Mouse (Mus musculus) embryonic facial prominence, embryonic 13.5 days (tissue): ENCODE data around the gene Faf1. TPM values are rescaled to one million over a fixed set of nuclear protein-coding genes. Genes with fewer than 3 reads are reported as not detected.

ENCODE experiments used
- ATAC-seq: fragments of 200-750 bp; cut with Nextera tagmentation; 2 replicates; pipeline ENCODE4 v1.8.0; 2017; ENCODE audit warnings: low read depth; ENCODE audit not compliant: insufficient number of reproducible peaks, insufficient read depth, low FRiP score, low TSS enrichment
- H3K27ac ChIP-seq: fragments of 300-500 bp; sonication (generic); 2 replicates; pipeline ENCODE4 v1.5.1; 2015; ENCODE audit warnings: moderate library complexity, mild to moderate bottlenecking, inconsistent platforms
- H3K27me3 ChIP-seq: fragments of 300-500 bp; sonication (generic); 2 replicates; pipeline ENCODE4 v1.6.1; 2015; ENCODE audit warnings: mild to moderate bottlenecking, inconsistent platforms
- H3K36me3 ChIP-seq: fragments of 300-500 bp; sonication (generic); 2 replicates; pipeline ENCODE4 v1.6.1; 2015; ENCODE audit warnings: mild to moderate bottlenecking, inconsistent platforms
- H3K4me1 ChIP-seq: fragments of 300-500 bp; sonication (generic); 2 replicates; pipeline ENCODE4 v1.6.1; 2015; ENCODE audit warnings: inconsistent platforms
- H3K4me2 ChIP-seq: fragments of 300-500 bp; sonication (generic); 2 replicates; pipeline ENCODE4 v1.6.1; 2015; ENCODE audit warnings: moderate library complexity, mild to moderate bottlenecking, inconsistent platforms
- H3K4me3 ChIP-seq: fragments of 300-500 bp; sonication (generic); 2 replicates; pipeline ENCODE4 v1.5.1; 2015; ENCODE audit warnings: mild to moderate bottlenecking, inconsistent platforms
- H3K9ac ChIP-seq: fragments of 300-500 bp; sonication (generic); 2 replicates; pipeline ENCODE4 v1.6.1; 2015; ENCODE audit warnings: mild to moderate bottlenecking, inconsistent platforms
- H3K9me3 ChIP-seq: fragments of 300-500 bp; sonication (generic); 2 replicates; pipeline ENCODE4 v1.6.1; 2016; ENCODE audit warnings: inconsistent platforms
- WGBS: fragments of 180-500 bp; shearing (Covaris S2); methylation state at CpG from one replicate; pipeline ENCODE4 v1.1.7; 2015; ENCODE audit warnings: mixed read lengths; 5-methylcytosine and 5-hydroxymethylcytosine counted together
- polyA plus RNA-seq: library from polyadenylated mRNA; unstranded; fragments of >200 nt; fragmentation: Nextera tagmentation; extraction: Ambion mirVana; gene quantifications from 2 replicates; pipeline ENCODE4 v1.2.1, GENCODE M21; 2015

Gene Faf1
- polyA plus RNA-seq, 1 experiment from 2014 or later: 27.5 TPM

DNA sequence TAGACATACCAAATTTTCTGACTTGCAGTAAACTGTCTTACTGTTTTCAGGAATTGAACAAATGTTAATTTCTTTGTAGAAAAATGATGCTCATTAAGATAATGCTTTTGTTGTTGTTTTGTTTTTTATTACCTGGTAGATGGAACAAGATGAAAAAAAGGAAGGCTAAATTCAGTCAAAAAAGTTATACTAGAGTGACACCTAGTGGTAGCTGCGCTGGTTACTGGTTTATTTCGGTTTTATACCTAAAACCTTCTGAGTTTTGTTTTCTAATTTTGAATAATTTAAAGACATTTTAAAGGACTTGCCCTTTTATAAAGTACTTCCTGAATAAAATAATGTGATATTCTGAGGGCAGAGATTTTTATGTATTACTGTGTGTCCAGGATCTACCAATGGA is 52.9 kb downstream of the Faf1 start:
- Histone ChIP-seq H3K4me3 (no peak overlapping the region), H3K4me2 (no peak overlapping the region), H3K9ac (no peak overlapping the region), H3K27ac (no peak overlapping the region), H3K4me1 (no peaks in the 10 kb centered on the region), H3K27me3 (no peaks in the 10 kb centered on the region), H3K36me3 (no peaks in the 10 kb centered on the region), H3K9me3 (no peaks in the 10 kb centered on the region)
- ATAC-seq: no peak
- 13% methylated on average over 2 of the region's 2 CpGs for WGBS

DNA sequence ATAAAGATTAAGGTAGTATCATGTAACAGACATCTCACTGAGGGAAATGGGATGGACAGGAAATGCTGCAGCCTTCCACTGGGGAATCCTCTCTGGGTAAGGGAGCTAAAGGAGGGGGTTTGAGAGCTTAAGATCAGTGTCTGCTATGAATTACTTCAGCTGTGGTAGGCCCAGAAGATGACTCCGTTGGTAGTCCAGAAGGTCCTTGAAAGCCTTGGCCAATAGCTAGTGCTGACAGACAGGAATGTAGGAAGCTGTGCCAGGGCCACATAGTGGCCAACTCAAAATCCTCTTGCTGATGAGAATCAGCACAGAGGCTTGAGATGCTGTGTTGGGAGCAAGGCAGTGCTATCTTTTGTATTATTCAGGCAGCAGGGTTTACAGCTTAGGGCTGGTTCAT is 59.4 kb downstream of the Faf1 start:
- no peak overlapping the region for H3K4me2 ChIP-seq
- no peaks in the 10 kb centered on the region for H3K27me3 ChIP-seq
- no peak overlapping the region for H3K9ac ChIP-seq
- ATAC-seq: no peak
- no peak overlapping the region for H3K27ac ChIP-seq
- H3K4me1 ChIP-seq: no peaks in the 10 kb centered on the region; the same call in 1 of the 2 replicates
- 13% methylated on average over 1 of the region's 1 CpGs for WGBS
- no peaks in the 10 kb centered on the region for H3K36me3 ChIP-seq
- H3K9me3 ChIP-seq: no peaks in the 10 kb centered on the region
- H3K4me3 ChIP-seq: no peak overlapping the region

DNA sequence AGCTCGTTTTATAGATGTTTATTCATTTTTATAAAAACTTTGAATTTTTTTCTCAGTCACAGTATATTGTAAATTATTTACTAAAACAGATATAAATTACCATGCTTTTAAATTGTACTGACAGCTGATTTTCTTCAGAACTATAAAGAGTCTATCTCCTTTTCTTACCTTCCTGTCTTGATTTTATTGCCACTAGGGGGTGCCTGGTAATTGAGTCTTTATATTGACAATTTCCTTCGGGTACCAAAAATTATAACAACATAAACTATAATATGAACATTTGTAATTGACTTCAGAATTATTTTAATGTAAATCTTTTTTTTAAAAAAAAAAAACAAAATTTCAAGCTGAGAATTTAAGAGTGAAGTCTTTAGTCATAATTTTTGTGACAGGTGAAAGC is 67.6 kb downstream of the Faf1 start:
- Histone ChIP-seq H3K27me3 (no peaks in the 10 kb centered on the region), H3K9me3 (no peaks in the 10 kb centered on the region), H3K9ac (no peak overlapping the region), H3K4me1 (no peaks in the 10 kb centered on the region), H3K4me3 (no peak overlapping the region), H3K27ac (no peak overlapping the region), H3K4me2 (no peak overlapping the region), H3K36me3 (no peaks in the 10 kb centered on the region)
- 70% methylated on average over 2 of the region's 2 CpGs for WGBS
- ATAC-seq: no peak

DNA sequence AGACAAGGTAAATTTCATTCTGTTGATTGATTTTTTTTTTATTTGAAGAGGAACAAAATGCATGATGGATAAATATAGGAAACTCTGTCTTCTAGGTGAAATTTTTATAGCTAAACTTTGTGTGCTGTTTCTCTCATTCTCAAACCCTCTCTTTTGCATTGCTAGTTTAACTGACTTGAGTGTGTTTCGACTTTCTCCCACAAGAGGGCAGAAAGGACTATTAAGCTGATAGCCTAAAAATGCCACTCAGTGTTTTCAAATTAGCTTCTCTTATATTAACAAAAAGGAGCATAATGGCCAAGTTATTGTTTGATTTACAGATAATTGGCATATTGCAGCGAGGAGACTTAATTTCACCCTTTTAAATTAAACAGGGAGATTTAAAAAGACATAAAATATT is 82.6 kb downstream of the Faf1 start:
- Histone ChIP-seq H3K36me3 (no peaks in the 10 kb centered on the region), H3K9me3 (no peaks in the 10 kb centered on the region), H3K27ac (no peak overlapping the region), H3K9ac (no peak overlapping the region), H3K4me2 (no peak overlapping the region), H3K27me3 (no peaks in the 10 kb centered on the region), H3K4me3 (no peak overlapping the region), H3K4me1 (no peaks in the 10 kb centered on the region)
- WGBS: 34% methylated on average over 2 of the region's 2 CpGs
- no peak for ATAC-seq

DNA sequence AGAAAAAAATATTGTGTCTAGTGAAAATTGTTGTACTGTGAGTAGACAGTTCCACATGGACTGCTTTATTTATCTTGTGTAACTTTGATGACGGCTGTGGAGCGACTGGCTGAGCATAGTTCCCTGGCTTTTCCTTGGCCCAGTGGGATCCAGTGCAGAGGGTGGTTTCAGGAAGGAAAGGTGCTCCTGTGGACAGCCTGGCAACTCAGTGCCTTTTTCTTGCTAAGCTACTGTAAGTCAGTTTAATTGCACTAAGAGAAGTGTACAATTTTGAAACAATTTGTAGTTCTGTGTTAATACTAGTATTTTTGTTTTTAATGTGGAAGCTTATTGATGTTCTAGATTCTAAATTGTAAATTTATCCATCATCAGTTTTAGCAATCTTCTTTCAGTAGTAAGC is 83.5 kb downstream of the Faf1 start:
- H3K27ac ChIP-seq: no peak overlapping the region
- H3K9ac ChIP-seq: no peak overlapping the region
- WGBS: 78% methylated on average over 2 of the region's 2 CpGs
- H3K36me3 ChIP-seq: no peaks in the 10 kb centered on the region
- ATAC-seq: no peak
- H3K9me3 ChIP-seq: no peaks in the 10 kb centered on the region
- H3K4me3 ChIP-seq: no peak overlapping the region
- H3K4me2 ChIP-seq: no peak overlapping the region
- H3K4me1 ChIP-seq: no peaks in the 10 kb centered on the region
- H3K27me3 ChIP-seq: no peaks in the 10 kb centered on the region

DNA sequence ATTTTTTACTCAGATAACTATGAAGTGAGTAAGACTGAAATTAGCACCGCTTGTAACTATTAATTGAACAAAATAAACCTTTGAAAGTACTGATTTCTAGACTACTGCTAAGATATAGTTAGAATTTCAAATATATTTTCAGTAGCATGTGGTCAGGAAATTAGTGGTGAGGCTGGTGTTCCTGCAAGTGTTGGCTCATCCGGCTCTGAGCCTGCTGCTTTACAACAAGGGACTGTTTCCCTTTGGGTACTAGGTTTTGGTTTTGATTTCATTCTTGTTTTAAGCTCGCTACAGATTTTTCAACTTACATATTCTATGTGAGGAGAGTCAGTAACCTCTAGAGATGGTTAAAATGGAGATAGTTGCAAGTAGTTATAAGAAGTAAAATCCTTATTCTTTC is 84.1 kb downstream of the Faf1 start:
- no peak for ATAC-seq
- WGBS: 63% methylated on average over 3 of the region's 3 CpGs
- Histone ChIP-seq H3K9ac (no peak overlapping the region), H3K36me3 (no peaks in the 10 kb centered on the region), H3K27me3 (no peaks in the 10 kb centered on the region), H3K4me1 (no peaks in the 10 kb centered on the region), H3K4me2 (no peak overlapping the region), H3K4me3 (no peak overlapping the region), H3K27ac (no peak overlapping the region), H3K9me3 (no peaks in the 10 kb centered on the region)

DNA sequence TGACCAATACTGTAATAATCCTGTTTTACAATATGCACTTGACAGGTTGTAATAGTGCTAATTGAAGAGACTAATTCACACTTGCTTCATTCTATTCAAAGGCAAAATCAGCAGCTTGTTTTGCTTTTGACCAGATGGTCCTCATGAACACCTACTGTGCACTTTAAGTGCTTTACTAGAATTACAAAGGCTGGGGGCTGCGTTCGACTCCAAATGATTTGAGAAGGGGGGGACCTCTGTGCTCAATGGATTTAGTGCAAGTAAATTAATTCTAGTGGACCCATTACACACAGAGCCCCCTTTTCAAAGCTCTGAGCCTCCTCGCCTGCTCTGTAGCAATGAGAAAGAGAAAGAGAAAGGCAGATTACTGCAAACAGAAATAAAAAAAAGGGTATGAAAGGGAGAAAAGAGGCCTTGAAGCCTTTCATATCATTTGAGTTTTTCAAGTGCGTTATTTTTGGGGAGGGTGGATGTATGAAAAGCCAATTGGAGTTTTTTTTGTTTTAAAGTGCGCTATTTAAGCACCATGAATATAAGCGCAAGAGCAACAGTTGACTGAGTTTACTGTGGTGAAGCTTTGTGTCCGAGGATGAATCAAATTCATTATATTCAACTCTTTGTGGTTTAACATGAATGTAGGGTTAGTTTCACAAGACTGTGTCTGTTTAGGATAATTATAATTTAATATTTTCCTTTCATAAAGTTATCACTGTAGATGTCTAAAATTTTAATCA is 86.5 kb downstream of the Faf1 start:
- H3K27ac ChIP-seq: no peak overlapping the region
- no peaks in the 10 kb centered on the region for H3K4me1 ChIP-seq
- no peaks in the 10 kb centered on the region for H3K36me3 ChIP-seq
- no peak overlapping the region for H3K9ac ChIP-seq
- 47% methylated on average over 7 of the region's 7 CpGs for WGBS
- no peak for ATAC-seq
- H3K27me3 ChIP-seq: no peaks in the 10 kb centered on the region
- H3K4me2 ChIP-seq: no peak overlapping the region
- no peak overlapping the region for H3K4me3 ChIP-seq
- no peaks in the 10 kb centered on the region for H3K9me3 ChIP-seq

DNA sequence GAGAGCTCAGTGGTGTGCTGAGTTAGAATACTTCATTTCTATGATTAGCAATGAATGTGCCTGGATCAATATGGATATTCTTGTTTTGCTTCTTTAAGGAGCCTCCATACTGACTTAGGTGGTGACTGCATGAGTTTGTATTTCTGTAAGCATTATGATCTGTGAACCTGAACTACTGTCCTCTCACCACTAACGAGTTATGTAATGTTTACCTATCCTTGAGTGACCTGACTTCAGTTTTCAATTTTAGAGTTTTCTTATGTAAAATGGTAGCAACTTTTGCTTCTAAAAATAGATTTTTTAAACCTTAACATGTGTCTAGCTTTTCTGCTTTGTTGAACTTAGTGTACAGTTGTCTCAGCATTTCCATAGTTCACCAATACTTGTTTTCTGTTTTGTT is 92.7 kb downstream of the Faf1 start:
- no peaks in the 10 kb centered on the region for H3K4me1 ChIP-seq
- no peak overlapping the region for H3K9ac ChIP-seq
- no peaks in the 10 kb centered on the region for H3K36me3 ChIP-seq
- H3K4me2 ChIP-seq: no peak overlapping the region
- H3K27me3 ChIP-seq: no peaks in the 10 kb centered on the region
- 86% methylated on average over 1 of the region's 1 CpGs for WGBS
- no peaks in the 10 kb centered on the region for H3K9me3 ChIP-seq
- H3K27ac ChIP-seq: no peak overlapping the region
- H3K4me3 ChIP-seq: no peak overlapping the region
- ATAC-seq: no peak

DNA sequence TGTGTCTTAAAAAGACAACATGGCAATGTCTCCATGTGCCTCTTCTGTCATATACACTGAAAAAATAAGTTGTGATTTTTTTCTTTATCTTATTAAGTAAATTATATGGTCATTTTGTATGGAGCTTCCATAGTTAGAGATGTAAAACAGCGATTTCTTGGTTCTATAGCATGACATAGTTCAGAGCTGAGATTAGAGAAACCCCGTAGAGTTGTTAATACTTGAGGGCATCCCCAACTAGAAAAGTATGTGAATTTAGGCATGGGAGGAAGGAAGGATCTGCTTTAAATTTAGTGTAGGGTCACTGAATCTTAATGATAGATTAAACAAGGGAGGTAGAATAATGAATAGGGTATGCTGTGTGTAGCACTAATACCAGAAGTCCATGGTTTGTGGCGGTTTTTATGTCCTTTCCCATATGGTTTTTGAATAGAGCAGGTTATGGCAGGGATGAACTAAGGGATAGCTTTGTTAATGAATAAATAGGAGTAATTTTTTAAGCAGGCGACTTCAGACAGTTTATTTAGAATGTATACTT is 106.3 kb downstream of the Faf1 start:
- Histone ChIP-seq H3K4me1 (no peaks in the 10 kb centered on the region), H3K27ac (no peak overlapping the region), H3K9ac (no peak overlapping the region), H3K4me3 (no peak overlapping the region), H3K9me3 (no peaks in the 10 kb centered on the region), H3K36me3 (no peaks in the 10 kb centered on the region), H3K27me3 (no peaks in the 10 kb centered on the region), H3K4me2 (no peak overlapping the region)
- 48% methylated on average over 4 of the region's 4 CpGs for WGBS
- ATAC-seq: no peak

DNA sequence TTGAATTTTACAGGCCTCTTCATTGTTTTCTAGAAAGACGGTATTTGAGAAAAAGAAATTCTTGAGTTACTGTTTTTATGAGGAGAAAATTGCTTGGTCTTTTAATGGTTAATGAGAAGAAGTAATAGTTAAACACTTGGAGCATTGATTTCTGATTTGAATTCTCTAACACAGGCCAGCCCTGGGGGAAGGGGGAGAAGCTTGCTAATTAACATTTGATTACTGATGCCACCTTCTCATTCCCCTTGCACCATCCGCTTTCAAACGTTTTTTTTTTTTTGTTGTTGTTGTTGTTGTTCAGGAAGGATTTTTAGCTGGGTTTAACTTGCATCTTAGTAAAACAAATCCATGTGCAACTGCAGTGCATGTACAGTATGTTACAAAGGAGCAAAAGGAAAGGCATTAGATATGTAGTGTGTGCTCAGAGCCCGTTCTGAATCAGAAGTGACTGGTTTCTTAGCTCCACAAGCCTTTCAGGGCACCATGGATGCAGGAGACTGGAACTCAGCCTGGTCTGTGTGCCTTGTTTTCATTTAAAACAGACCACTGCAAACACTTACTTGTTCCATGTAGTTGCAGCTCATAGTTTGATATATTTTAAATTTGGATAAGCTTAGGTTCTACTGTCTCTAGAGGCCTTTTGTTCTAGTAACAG is 113.1 kb downstream of the Faf1 start:
- H3K4me3 ChIP-seq: no peak overlapping the region
- 44% methylated on average over 4 of the region's 4 CpGs for WGBS

DNA sequence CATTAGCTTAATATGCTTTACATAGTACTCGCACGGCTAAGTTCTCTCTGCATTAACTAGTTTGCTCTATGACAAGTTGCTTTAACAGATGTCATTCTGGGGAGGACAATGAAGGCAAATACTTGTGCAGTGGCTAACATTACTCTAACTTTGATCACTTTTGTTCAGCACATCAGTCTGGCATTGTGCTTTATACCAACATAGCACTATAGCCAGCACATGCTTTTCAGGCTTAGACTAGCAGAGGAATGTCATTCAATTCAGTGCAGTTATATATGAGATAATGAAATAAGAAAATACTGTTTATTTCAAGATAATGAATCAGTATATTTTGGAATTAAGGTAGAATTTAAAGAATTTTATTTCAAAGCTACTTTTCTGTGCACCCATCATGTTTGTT is 115.9 kb downstream of the Faf1 start:
- Histone ChIP-seq H3K4me1 (no peaks in the 10 kb centered on the region), H3K4me2 (no peak overlapping the region), H3K27me3 (no peaks in the 10 kb centered on the region), H3K27ac (no peak overlapping the region), H3K9me3 (no peaks in the 10 kb centered on the region), H3K36me3 (no peaks in the 10 kb centered on the region), H3K4me3 (no peak overlapping the region), H3K9ac (no peak overlapping the region)
- 72% methylated on average over 2 of the region's 2 CpGs for WGBS
- no peak for ATAC-seq

More for the DNA sequence above, 113.1 kb downstream of the Faf1 start:
- no peak overlapping the region for H3K27ac ChIP-seq
- no peaks in the 10 kb centered on the region for H3K36me3 ChIP-seq
- no peaks in the 10 kb centered on the region for H3K4me1 ChIP-seq
- no peak overlapping the region for H3K9ac ChIP-seq
- no peak overlapping the region for H3K4me2 ChIP-seq
- no peak for ATAC-seq
- H3K27me3 ChIP-seq: no peaks in the 10 kb centered on the region
- no peaks in the 10 kb centered on the region for H3K9me3 ChIP-seq

DNA sequence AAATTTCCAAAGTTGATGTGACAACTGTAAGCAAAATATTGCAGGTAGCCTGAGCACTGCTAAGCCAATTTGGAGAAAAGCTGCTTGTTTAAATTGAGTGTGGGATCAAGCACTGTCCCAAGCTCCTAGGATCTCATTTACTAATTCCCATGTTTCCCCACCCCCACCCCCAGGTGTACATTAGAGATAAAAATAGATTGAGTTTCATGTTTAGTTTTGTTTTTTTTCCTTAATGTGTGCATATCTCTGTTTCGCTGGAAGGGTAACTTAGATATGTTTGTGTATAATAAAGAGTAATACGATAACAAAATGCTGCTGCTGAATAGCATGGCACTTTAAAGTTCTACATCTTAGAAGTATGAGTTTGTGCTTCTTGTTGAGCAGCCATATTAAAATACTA is 116.7 kb downstream of the Faf1 start:
- no peak overlapping the region for H3K27ac ChIP-seq
- H3K4me1 ChIP-seq: no peaks in the 10 kb centered on the region
- no peaks in the 10 kb centered on the region for H3K9me3 ChIP-seq
- H3K36me3 ChIP-seq: no peaks in the 10 kb centered on the region
- no peaks in the 10 kb centered on the region for H3K27me3 ChIP-seq
- 84% methylated on average over 2 of the region's 2 CpGs for WGBS
- no peak for ATAC-seq
- H3K9ac ChIP-seq: no peak overlapping the region
- no peak overlapping the region for H3K4me3 ChIP-seq
- no peak overlapping the region for H3K4me2 ChIP-seq
